Mouse (Mus musculus): Measurements from ENCODE around the gene Plk3.

- TF ChIP-seq POLR2A (IDR thresholded peaks at IDR 0.05; ENCODE audit: borderline replicate concordance, insufficient read depth, low read length) = no peak
- no peak for TF ChIP-seq CTCF (IDR thresholded peaks at IDR 0.05; ENCODE audit: borderline replicate concordance, insufficient read depth, low read depth, low read length)
These were observed 39.0 kb downstream of the Plk3 start for GRCm38 (mm10) chr4:117094626-117095361.
